Comparison of ENCODE assay signal across 7 mouse cellular contexts in genomic region chr6:88959834-88960233, GRCm38 (mm10). TPM values are rescaled to one million over a fixed set of nuclear protein-coding genes. Genes with fewer than 3 reads are reported as not detected.
DNase-seq lines count a peak whose midpoint lies in the region; ATAC-seq and TF ChIP-seq lines count a peak whose summit lies in the region.

No protein-coding gene starts in this region.

- DNase-seq in 3T3-L1 (ENCODE audit: low read depth, low spot score), result peak; percentile 74
- DNase-seq in cerebellum, postnatal 14 days, result peak; percentile 84
- DNase-seq in layer of hippocampus, adult 9-11 months, result peak; percentile 67
- DNase-seq in right cerebral cortex, postnatal 4 days, result peak; percentile 79

- H3K27me3 ChIP-seq in E14TG2a.4 (ENCODE audit: insufficient read depth, low read length), result 0 out of 2 replicates have a peak, but pooled peaks cover 6% of the 10 kb centered on the region

- no peaks in the 10 kb centered on the region for H3K9me3 ChIP-seq in E14TG2a.4 (ENCODE audit: low read length)

- H3K36me3 ChIP-seq in E14TG2a.4 (ENCODE audit: insufficient read depth, low read length), result no peaks in the 10 kb centered on the region

- ATAC-seq in granulocyte monocyte progenitor cell, adult 5-6 weeks (replicated peaks; ENCODE audit: poor library complexity, severe bottlenecking), result 0 out of 2 replicates have a peak, but pooled peaks have one; percentile 31
- ATAC-seq in megakaryocyte progenitor cell, adult 5-6 weeks (replicated peaks; ENCODE audit: poor library complexity), result peak; percentile 62; the same call in 1 of the 2 replicates

- 0 out of 2 replicates have a peak, but pooled peaks have one; percentile 14 for TF ChIP-seq CTCF in E14TG2a.4 (conservative IDR thresholded peaks at IDR 0.05; ENCODE audit: low read length)

- H3K4me1 ChIP-seq in E14TG2a.4 (replicated peaks; ENCODE audit: low read depth, low read length), result peaks cover 37% of the 10 kb centered on the region

- H3K4me3 ChIP-seq in E14TG2a.4 (replicated peaks; ENCODE audit: low read length), result no peak overlapping the region

RNA-seq across cellular contexts. Expression of gene Tpra1, which starts 57.8 kb away (rescaled TPM):
- 25.1 and 62.6 TPM in 2 replicates for total RNA-seq in granulocyte monocyte progenitor cell, adult 5-6 weeks (2014; fragmentation: Nextera tagmentation)
- 28.7 and 30.9 TPM in 2 replicates for total RNA-seq in granulocyte monocyte progenitor cell, adult 5-6 weeks (2017)
- total RNA-seq in megakaryocyte progenitor cell, adult 5-6 weeks (2015), result 24.3 and 26.1 TPM in 2 replicates
- total RNA-seq in megakaryocyte progenitor cell, adult 5-6 weeks (2017), result 28.4 and 32.8 TPM in 2 replicates
